Mouse (Mus musculus): ENCODE data around the gene Tmem98. TPM values are rescaled to one million over a fixed set of nuclear protein-coding genes. Genes with fewer than 3 reads are reported as not detected.

Gene Tmem98
- polyA plus RNA-seq, 1 experiment, result 60.7 TPM

DNA sequence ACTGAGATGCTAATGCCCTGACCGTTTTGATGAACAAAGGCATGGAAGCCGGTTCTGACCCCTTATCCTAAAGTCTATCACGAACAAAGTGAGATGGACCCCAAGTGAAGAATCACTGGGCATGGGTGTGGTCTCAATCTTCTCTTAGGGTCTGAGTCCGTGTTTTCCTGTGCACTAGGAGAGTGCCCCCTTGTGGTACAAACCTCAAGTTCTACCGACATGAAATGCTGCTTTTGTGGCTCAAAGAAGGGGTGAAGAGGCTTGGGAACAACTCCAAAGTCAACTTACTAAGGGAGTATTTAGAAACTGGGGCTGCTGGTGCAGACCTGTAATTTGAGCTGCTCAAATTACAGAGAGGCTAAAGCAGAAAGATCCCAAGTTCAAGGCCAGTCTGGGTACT, 41.9 kb downstream of the Tmem98 start:
- Histone ChIP-seq H3K79me2 (ENCODE audit: control insufficient read depth, insufficient read depth) (no peaks in the 10 kb centered on the region), H3K4me3 (no peak overlapping the region), H3K36me3 (ENCODE audit: control insufficient read depth, insufficient read depth) (no peaks in the 10 kb centered on the region), H3K4me2 (ENCODE audit: low read depth) (no peak overlapping the region), H3K27me3 (ENCODE audit: control insufficient read depth, insufficient read depth, insufficient read length) (peaks cover 7% of the 10 kb centered on the region), H3ac (ENCODE audit: control insufficient read depth, insufficient read length) (no peak overlapping the region)
- TF ChIP-seq E2F4 (IDR thresholded peaks at IDR 0.05; ENCODE audit: insufficient read depth) (no peak), TCF3 (IDR thresholded peaks at IDR 0.05; ENCODE audit: insufficient read length, low read depth) (no peak), REST (IDR thresholded peaks at IDR 0.05; ENCODE audit: insufficient read depth, insufficient read length) (no peak), POLR2A (IDR thresholded peaks at IDR 0.05; ENCODE audit: insufficient read length, low read depth) (no peak), POLR2AphosphoS2 (IDR thresholded peaks at IDR 0.05; ENCODE audit: insufficient read length, low read depth) (no peak), MAX (IDR thresholded peaks at IDR 0.05; ENCODE audit: low read depth) (no peak), USF1 (IDR thresholded peaks at IDR 0.05; ENCODE audit: low read depth) (no peak), TCF12 (IDR thresholded peaks at IDR 0.05; ENCODE audit: insufficient read depth, poor library complexity, severe bottlenecking) (no peak)

DNA sequence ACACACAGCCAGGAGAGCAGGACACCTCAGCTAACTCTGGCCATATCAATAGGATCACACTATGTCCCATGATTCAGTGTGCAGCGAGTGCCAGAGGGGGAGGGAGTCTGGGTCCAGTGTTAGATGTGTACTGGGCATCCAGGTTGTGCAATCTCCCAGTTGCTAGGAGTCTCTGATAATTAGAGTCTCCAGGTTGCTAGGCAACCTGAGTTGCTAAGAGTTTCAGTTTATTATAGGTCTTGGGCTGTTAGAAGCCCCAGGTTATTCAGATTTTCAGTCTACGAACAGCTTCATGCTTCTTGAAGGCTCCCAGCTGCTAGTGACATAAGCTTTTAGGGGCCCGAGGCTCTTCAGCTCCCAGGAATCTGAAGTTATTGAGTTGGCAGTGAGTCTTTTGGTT, 43.0 kb downstream of the Tmem98 start:
- no peak for TF ChIP-seq POLR2AphosphoS2 (IDR thresholded peaks at IDR 0.05; ENCODE audit: insufficient read length, low read depth)
- no peak for TF ChIP-seq E2F4 (IDR thresholded peaks at IDR 0.05; ENCODE audit: insufficient read depth)
- no peak for TF ChIP-seq TCF12 (IDR thresholded peaks at IDR 0.05; ENCODE audit: insufficient read depth, poor library complexity, severe bottlenecking)
- peaks cover 2% of the 10 kb centered on the region for H3K27me3 ChIP-seq (ENCODE audit: control insufficient read depth, insufficient read depth, insufficient read length)
- H3K36me3 ChIP-seq (ENCODE audit: control insufficient read depth, insufficient read depth), result no peaks in the 10 kb centered on the region
- no peak overlapping the region for H3K4me3 ChIP-seq
- H3K4me2 ChIP-seq (ENCODE audit: low read depth), result no peak overlapping the region
- no peak overlapping the region for H3ac ChIP-seq (ENCODE audit: control insufficient read depth, insufficient read length)
- no peaks in the 10 kb centered on the region for H3K79me2 ChIP-seq (ENCODE audit: control insufficient read depth, insufficient read depth)

DNA sequence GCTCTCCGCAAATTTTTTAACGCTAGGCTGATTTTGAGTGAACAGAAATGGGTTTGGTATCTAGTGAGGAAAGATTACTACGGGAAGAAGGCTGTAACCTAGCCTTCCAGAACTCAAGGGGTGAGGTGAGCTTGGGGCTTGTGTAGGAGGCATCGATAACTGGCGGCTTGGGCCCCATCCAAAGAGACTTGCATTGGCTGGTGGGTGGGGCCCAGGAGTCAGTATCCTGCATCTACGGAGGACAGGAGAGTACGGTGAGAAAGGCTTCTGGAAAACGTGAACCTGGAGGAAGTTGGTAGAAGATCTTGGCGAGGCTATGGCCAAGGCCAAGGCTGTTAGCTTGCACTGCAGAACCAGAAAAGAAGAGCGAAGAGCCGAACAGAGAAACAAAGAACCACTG, 44.5 kb downstream of the Tmem98 start:
- Histone ChIP-seq H3K4me2 (ENCODE audit: low read depth) (peak overlapping the region; percentile 13), H3K27me3 (ENCODE audit: control insufficient read depth, insufficient read depth, insufficient read length) (peaks cover 5% of the 10 kb centered on the region), H3K79me2 (ENCODE audit: control insufficient read depth, insufficient read depth) (no peaks in the 10 kb centered on the region), H3ac (ENCODE audit: control insufficient read depth, insufficient read length) (no peak overlapping the region), H3K36me3 (ENCODE audit: control insufficient read depth, insufficient read depth) (no peaks in the 10 kb centered on the region), H3K4me3 (no peak overlapping the region)
- no peak for TF ChIP-seq MYOG (IDR thresholded peaks at IDR 0.05; ENCODE audit: control insufficient read depth in 1 of 3, insufficient read depth in 1 of 3, insufficient read length in 2 of 3, low read depth in 2 of 3)
- no peak for TF ChIP-seq SRF (IDR thresholded peaks at IDR 0.05; ENCODE audit: control insufficient read depth, insufficient read length, low read depth)
- TF ChIP-seq E2F4 (IDR thresholded peaks at IDR 0.05; ENCODE audit: insufficient read depth), result no peak
- TF ChIP-seq TCF12 (IDR thresholded peaks at IDR 0.05; ENCODE audit: insufficient read depth, poor library complexity, severe bottlenecking), result no peak
- TF ChIP-seq MYOD1 (IDR thresholded peaks at IDR 0.05; ENCODE audit: control insufficient read depth in 1 of 3, insufficient read length in 2 of 3, low read depth in 2 of 3), result no peak
- TF ChIP-seq TCF3 (IDR thresholded peaks at IDR 0.05; ENCODE audit: insufficient read length, low read depth), result no peak
- TF ChIP-seq POLR2A (IDR thresholded peaks at IDR 0.05; ENCODE audit: insufficient read length, low read depth), result no peak
- TF ChIP-seq POLR2AphosphoS2 (IDR thresholded peaks at IDR 0.05; ENCODE audit: insufficient read length, low read depth), result no peak
- no peak for TF ChIP-seq CEBPB (IDR thresholded peaks at IDR 0.05; ENCODE audit: insufficient read depth, poor library complexity, severe bottlenecking)
- TF ChIP-seq USF1 (IDR thresholded peaks at IDR 0.05; ENCODE audit: low read depth), result no peak
- no peak for TF ChIP-seq REST (IDR thresholded peaks at IDR 0.05; ENCODE audit: insufficient read depth, insufficient read length)
- TF ChIP-seq MAX (IDR thresholded peaks at IDR 0.05; ENCODE audit: low read depth), result no peak

DNA sequence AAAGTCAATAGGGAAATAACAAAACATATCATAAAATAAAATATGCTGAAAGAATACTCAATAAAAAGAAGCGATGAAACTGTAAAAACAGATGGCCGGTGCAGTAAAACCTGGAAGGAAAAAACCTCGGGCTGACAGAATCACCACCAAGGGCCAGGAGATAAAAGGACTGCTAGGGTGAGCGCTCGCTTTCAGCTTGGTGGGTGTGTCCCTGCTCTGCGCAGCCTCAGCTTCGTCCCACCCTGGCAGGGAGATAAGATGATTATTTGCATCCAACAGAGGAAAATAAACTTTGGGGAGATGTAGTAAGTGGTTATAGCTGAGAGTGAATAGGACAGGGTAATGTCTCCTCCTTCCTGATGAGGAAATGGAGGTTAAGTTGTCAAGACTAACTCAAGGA, 44.9 kb downstream of the Tmem98 start:
- no peak overlapping the region for H3K4me3 ChIP-seq
- no peaks in the 10 kb centered on the region for H3K79me2 ChIP-seq (ENCODE audit: control insufficient read depth, insufficient read depth)
- TF ChIP-seq MYOG (IDR thresholded peaks at IDR 0.05; ENCODE audit: control insufficient read depth in 1 of 3, insufficient read depth in 1 of 3, insufficient read length in 2 of 3, low read depth in 2 of 3), result no peak
- TF ChIP-seq E2F4 (IDR thresholded peaks at IDR 0.05; ENCODE audit: insufficient read depth), result no peak
- TF ChIP-seq CEBPB (IDR thresholded peaks at IDR 0.05; ENCODE audit: insufficient read depth, poor library complexity, severe bottlenecking), result no peak
- no peak for TF ChIP-seq POLR2AphosphoS2 (IDR thresholded peaks at IDR 0.05; ENCODE audit: insufficient read length, low read depth)
- no peak for TF ChIP-seq TCF3 (IDR thresholded peaks at IDR 0.05; ENCODE audit: insufficient read length, low read depth)
- TF ChIP-seq MYOD1 (IDR thresholded peaks at IDR 0.05; ENCODE audit: control insufficient read depth in 1 of 3, insufficient read length in 2 of 3, low read depth in 2 of 3), result no peak
- no peak for TF ChIP-seq POLR2A (IDR thresholded peaks at IDR 0.05; ENCODE audit: insufficient read length, low read depth)
- TF ChIP-seq TCF12 (IDR thresholded peaks at IDR 0.05; ENCODE audit: insufficient read depth, poor library complexity, severe bottlenecking), result no peak
- TF ChIP-seq REST (IDR thresholded peaks at IDR 0.05; ENCODE audit: insufficient read depth, insufficient read length), result no peak
- H3ac ChIP-seq (ENCODE audit: control insufficient read depth, insufficient read length), result no peak overlapping the region
- H3K27me3 ChIP-seq (ENCODE audit: control insufficient read depth, insufficient read depth, insufficient read length), result peaks cover 5% of the 10 kb centered on the region
- peak overlapping the region; percentile 13 for H3K4me2 ChIP-seq (ENCODE audit: low read depth)
- no peaks in the 10 kb centered on the region for H3K36me3 ChIP-seq (ENCODE audit: control insufficient read depth, insufficient read depth)

DNA sequence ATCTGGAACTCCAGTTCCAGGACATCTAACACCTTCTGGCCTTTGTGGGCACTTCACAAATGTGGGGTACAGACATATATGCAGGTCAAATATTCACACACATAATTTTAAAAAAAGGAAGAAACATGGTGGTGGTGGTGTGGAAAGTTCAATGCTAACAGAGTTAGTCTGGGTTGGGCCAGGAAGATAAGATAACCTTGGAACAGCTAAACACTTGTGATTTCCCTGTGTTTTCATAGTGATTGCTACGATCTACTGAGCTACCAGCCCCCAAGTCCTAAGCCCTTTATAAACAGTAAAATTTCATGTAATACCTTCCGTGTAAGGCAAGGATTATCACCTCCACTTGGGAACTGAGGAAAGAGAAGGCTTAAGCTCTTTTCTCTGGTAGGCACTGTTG, 46.9 kb downstream of the Tmem98 start:
- Histone ChIP-seq H3ac (ENCODE audit: control insufficient read depth, insufficient read length) (no peak overlapping the region), H3K4me2 (ENCODE audit: low read depth) (no peak overlapping the region), H3K4me3 (no peak overlapping the region), H3K36me3 (ENCODE audit: control insufficient read depth, insufficient read depth) (no peaks in the 10 kb centered on the region), H3K27me3 (ENCODE audit: control insufficient read depth, insufficient read depth, insufficient read length) (peaks cover 10% of the 10 kb centered on the region), H3K79me2 (ENCODE audit: control insufficient read depth, insufficient read depth) (no peaks in the 10 kb centered on the region)
- no peak for TF ChIP-seq TCF3 (IDR thresholded peaks at IDR 0.05; ENCODE audit: insufficient read length, low read depth)
- no peak for TF ChIP-seq MYOG (IDR thresholded peaks at IDR 0.05; ENCODE audit: control insufficient read depth in 1 of 3, insufficient read depth in 1 of 3, insufficient read length in 2 of 3, low read depth in 2 of 3)
- TF ChIP-seq MYOD1 (IDR thresholded peaks at IDR 0.05; ENCODE audit: control insufficient read depth in 1 of 3, insufficient read length in 2 of 3, low read depth in 2 of 3), result no peak
- TF ChIP-seq USF1 (IDR thresholded peaks at IDR 0.05; ENCODE audit: low read depth), result no peak
- TF ChIP-seq POLR2AphosphoS2 (IDR thresholded peaks at IDR 0.05; ENCODE audit: insufficient read length, low read depth), result no peak
- TF ChIP-seq REST (IDR thresholded peaks at IDR 0.05; ENCODE audit: insufficient read depth, insufficient read length), result no peak
